Mouse (Mus musculus): ENCODE data around the gene Gopc. TPM values are rescaled to one million over a fixed set of nuclear protein-coding genes. Genes with fewer than 3 reads are reported as not detected.
"Not testable (repeated sequence)": the region's sequence is repeated elsewhere in the genome, so short reads cannot be mapped to it uniquely, and the experiment has no call there.

Gene Gopc
- total RNA-seq, 4 experiments from 2014 or later = 25.0 to 27.4 (median 26.1) TPM

DNA sequence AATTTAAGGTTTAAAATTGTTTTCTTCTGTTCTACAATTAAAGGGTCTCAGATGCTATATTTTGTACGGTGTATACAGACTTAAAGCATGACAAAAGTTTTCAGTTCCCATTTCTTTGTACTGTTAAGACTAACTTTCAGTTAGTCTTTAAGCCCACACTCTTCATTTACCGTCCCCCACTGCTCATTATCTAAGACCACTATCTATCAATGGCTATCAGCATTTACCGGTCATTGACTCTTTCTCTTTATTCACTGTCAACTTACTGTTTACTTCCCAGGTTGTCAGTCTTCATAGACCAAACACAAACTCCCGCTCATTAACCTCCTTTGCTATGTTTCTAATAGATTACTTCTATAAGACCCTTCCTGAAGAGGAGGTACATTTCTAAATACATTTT lies 5.3 kb upstream of the Gopc start:
- no peak for DNase-seq

GRCm38 (mm10) chr10:52384823-52385610 lies 3.1 kb upstream of the Gopc start:
- DNase-seq = peak; percentile 19

DNA sequence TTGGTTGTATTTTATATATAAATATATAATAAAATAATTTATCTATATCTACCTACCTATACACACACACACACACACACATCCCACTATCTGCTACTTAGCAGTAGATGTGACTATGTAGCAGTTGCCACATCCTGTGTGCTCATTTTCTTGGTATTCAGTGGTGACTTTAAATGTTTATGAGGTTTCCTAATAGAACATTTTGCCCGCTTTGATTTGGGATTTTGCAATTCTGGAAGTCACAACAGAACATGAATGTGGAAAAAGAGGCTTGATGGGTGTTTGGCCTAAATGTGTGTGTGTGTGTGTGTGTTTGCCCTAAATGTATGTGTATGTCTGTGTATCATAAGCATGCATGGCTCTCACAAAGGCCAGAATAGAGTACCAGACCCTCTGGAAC lies 1.6 kb upstream of the Gopc start:
- DNase-seq = no peak

- DNase-seq = no peak
Measured at GRCm38 (mm10) chr10:52383022-52383421, 1.1 kb upstream of the Gopc start.

- DNase-seq = no peak
Measured at GRCm38 (mm10) chr10:52381321-52381801, 563 bp downstream of the Gopc start.

GRCm38 (mm10) chr10:52377813-52378212 lies 4.1 kb downstream of the Gopc start:
- DNase-seq = no peak

GRCm38 (mm10) chr10:52376422-52376821 lies 5.5 kb downstream of the Gopc start:
- no peak for DNase-seq

DNA sequence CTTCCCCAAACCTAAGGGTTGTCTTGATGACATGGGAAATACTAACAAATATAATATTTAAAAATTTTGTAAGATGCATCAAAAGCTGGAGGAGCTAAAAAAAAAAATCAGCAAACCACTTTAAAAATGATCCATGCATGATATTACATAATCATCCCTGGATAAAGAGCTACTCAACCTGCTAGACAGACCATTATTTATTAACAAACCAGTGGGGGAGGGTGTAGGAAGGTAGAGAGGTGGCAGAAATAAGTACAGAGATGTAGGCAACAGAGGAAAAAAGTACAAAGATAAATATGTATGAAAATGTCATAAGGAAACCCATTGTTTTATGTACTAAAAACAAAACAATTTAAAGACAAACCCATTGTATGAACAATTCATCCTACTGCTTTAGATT lies 7.3 kb downstream of the Gopc start:
- DNase-seq = no peak

DNA sequence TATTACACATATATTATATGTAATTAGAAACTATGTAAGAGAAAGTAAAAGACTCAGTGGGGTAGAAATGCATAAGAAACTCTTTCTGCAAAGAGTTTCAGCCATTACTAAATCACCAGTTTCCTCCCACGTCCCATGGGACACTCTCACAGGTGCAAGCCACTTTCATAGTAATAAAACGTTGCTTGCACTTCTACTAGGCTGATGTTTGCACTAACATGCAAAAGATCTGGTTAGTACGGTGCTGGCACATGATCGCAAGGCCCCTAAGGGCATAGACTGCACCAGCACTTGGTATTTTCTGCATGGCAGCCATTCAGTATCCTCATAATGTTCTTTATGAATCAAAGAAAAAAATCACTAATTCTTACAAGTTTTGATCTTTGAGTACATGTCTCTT lies 8.1 kb downstream of the Gopc start:
- DNase-seq = no peak

- no peak for DNase-seq
Measured at GRCm38 (mm10) chr10:52368376-52368775, 13.5 kb downstream of the Gopc start.

GRCm38 (mm10) chr10:52360862-52361609 lies 20.9 kb downstream of the Gopc start:
- no peak for DNase-seq

DNA sequence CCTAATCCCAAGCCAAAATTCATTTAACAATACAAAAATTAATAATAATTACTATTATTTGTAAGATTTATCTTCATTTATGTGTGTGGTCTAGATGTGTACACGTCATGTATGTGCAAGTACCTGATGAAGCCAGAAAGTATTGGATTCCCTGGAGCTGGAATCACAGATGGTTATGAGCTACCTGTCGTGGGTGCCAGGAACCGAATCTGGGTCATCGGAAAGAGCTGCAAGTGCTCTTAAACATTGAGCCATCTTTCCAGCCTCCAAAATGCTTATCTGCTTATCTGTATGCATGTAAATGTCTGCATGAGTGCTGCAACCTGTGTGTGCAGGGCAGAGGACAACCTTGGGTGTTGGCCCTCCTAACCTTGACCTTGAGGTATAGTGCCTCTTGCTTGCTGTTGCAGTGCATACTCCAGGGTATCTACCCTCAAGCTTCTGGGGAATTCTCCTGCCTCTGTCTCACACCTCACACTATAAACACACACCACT lies 21.6 kb downstream of the Gopc start:
- DNase-seq = no peak

DNA sequence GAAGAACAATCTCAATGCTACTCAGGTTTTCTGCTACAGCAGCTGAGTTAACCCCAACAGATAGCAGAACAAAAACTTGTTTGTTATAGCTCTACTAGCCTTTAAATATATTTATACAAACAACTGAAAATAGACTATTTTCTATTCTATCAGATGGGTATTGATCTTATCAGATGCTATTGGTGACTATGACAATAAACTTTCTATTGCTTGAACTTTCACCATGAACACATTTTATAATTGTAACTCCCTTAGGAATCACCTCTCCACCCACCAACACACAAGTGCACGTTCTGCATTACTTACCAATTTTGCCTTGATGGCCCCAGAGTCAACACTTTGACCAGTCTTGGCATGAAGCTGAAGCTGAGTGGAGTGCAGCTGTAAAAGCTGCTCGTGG lies 23.5 kb downstream of the Gopc start, which contains the start of gene Gm26741:
Gene Gm26741, plus strand, starts transcription at position 301 of the 400 bp plus-strand sequence.
- DNase-seq = no peak

DNA sequence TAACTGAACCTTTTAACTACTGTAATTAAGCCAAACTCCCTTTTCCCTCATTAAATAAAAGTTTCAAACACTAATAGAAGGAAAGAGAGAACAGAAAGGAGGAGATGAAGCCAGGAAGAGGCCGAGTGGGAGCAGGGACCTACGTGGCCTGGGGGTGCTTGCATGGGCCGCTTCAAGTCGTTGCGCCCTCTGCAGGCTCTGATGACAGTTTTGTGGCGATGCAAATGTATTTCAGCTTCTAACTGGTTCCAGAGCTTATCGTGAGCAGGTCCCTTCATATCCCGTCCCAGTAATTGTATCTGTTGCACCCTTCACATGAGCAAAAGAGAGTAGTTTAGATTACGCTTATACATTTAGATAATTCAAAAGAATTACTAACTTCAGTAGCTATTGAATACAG lies 28.7 kb downstream of the Gopc start:
- DNase-seq = no peak

- not testable (repeated sequence) for DNase-seq
Measured at GRCm38 (mm10) chr10:52343324-52343723, 38.6 kb downstream of the Gopc start.

DNA sequence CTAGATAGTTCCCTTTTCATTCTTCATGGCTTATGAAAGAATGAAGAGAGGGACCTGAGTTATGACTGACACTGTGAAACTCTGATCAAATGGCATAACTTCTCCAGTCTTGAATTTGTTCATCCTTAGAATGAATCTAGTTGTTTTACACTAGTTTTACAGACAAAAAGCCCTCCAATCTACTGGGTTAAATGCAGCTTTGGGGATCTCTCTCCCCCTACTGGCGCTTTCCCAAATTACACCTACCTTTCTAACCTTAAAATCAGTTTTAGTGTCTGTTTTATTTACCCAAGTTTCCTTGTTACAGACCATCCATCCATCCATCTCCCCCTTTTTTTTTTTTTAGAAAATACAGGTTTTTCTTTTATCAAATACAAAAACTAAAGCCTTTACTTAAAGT lies 50.9 kb downstream of the Gopc start:
- no peak for DNase-seq

GRCm38 (mm10) chr10:52321918-52322317 lies 60.0 kb downstream of the Gopc start:
- DNase-seq = no peak

- no peak for DNase-seq
Measured at GRCm38 (mm10) chr10:52319506-52320286, 62.2 kb downstream of the Gopc start.

DNA sequence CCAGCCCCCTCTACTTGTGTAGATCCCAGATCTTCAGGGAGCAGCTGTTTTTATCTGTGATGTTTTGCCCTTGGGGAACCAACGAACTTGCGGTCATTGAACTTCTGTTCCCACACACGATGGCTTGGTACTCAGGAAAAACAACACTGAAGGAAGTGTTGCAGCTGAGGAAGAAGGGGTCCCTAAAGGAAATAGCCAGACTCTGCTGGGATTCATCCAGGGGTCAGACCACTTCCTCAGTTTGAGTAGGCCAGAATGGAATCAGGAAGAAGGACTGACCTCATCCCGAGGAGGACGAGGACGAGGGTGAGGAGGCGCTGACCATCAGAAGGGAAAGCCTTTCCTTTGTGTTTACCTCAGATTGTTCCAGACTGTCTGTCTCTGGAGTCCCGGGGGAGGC lies 72.7 kb downstream of the Gopc start:
- peak; percentile 56 for DNase-seq

- DNase-seq = peak; percentile 52
Measured at GRCm38 (mm10) chr10:52304574-52304973, 77.3 kb downstream of the Gopc start.

- no peak for DNase-seq
Measured at GRCm38 (mm10) chr10:52302271-52302670, 79.7 kb downstream of the Gopc start.

DNA sequence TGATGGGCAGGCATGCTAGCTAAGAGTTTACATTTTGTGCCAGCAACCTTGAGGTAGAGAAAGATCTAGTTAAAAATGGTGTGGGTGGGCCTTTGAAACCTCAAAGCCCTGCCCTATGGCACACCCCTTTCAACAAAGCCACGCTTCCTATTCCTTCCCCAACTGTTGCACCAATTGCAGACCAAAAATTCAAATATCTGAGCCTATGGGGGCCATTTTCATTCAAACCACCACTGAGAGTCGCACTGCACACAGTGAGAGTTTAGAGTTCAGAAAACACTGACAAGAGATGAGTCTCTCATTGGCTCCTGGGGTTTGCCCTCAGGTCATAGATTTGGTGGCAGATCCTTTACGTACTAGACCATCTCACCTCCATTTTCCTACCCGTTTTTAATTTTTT lies 80.2 kb downstream of the Gopc start:
- no peak for DNase-seq

DNA sequence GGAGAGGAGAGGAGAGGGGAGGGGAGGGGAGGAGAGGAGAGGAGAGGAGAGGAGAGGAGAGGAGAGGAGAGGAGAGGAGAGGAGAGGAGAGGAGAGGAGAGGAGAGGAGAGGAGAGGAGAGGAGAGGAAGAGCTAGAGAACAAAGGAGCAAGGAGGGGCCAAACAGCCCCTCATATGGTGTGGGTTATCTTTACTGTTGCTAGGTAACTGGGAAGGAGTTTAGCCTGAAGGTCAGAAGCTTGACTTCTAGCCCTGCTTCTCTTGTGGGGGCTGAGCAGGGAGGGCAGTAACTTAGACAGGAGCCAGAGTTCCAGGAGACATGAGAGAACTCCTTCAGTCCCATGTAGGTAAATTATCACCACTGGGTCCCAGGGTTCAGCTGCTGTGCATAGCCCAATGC lies 83.4 kb downstream of the Gopc start:
- not testable (repeated sequence) for DNase-seq

Measured in adrenal gland, adult 8-10 months (tissue).